Mouse (Mus musculus) left cerebral cortex, adult 18-20 months (tissue): Measurements from ENCODE around the gene Morc3. TPM values are rescaled to one million over a fixed set of nuclear protein-coding genes. Genes with fewer than 3 reads are reported as not detected.

Experiments
- DNase-seq, 2 experiments: peaks; one replicate each; pipeline ENCODE4 v3.0.0; 2021 to 2022; ENCODE audit warnings: low spot score in 2 of 2, mixed read lengths in 1 of 2
- total RNA-seq, 2 experiments: library from RNA; stranded (reverse); gene quantifications; 2 replicates each; pipeline ENCODE4 v1.2.3; 2021

Morc3 gene
- total RNA-seq, 2 experiments from 2014 or later: 32.9 to 38.7 TPM

DNA sequence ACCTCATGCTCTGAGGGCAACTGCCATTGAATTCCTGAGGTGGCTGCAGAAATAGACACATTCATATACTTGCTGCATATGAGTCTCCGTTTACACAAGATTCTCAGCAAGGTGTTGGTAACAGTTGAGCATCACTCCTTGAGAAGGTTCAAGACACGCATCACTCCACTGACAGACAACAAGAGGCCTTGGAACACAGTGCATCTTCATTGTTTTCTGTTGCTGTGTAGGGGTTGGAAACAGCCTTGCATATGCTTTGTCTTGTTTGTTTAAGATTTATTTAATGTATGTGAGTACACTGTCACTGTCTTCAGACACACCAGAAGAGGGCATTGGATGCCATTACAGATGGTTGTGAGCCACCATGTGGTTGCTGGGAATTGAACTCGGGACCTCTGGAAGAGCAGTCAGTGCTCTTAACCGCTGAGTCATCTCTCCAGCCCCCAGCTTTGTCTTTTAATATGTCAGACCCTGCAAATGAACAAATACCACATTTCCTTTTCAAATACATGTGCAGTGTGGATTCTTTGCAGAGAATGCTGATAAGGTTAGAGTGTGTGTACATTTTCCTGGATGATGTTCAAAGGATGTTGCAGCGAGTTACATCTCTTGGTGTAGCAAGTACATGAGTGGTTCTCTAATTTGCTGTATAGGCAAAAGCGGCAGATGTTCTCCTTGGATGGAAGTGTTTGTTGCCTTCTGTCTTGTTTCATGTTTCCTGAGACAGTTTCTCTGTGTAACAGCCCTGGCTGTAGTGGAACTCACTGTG, 45.9 kb downstream of the Morc3 start:
- DNase-seq: no peak

- peak; percentile 91 to 92 for DNase-seq
Observed at GRCm38 (mm10) chr16:93883423-93884085, 51.6 kb downstream of the Morc3 start, which contains the start of gene Chaf1b. Gene Chaf1b (plus strand): TSS chr16:93883901.

GRCm38 (mm10) chr16:93884086-93884721, 52.3 kb downstream of the Morc3 start:
- no peak for DNase-seq

- DNase-seq: no peak
Observed at GRCm38 (mm10) chr16:93884722-93885113, 52.8 kb downstream of the Morc3 start.

GRCm38 (mm10) chr16:93888481-93888880, 56.6 kb downstream of the Morc3 start:
- DNase-seq: no peak

DNA sequence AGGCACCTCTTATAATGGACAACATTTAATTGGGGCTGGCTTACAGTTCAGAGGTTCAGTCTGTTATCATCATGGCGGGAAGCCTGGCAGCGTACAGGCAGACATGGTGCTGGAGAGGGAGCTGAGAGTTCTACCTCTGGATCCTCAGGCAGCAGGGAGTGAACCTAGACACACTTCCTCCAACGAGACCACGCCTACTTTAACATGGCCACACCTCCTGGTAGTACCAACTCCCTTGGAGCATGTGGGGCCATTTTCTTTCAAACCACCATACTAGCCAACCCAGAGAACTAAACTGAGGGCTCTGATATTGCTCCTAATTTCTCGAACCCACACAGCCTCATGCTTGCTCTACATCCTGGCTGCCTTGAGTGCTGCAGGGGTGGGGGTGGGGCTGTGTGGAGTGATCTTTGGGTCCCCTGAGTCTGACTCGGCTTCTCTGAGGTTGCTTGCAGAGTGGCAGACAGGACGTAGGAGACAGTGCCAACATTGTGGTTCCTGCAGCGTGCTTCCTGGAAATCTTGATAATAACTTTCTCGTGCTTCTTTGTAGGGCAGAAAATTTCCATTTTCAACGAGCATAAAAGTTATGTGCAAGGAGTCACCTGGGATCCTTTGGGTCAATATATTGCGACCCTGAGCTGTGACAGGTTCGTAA, 59.2 kb downstream of the Morc3 start:
- no peak for DNase-seq

DNA sequence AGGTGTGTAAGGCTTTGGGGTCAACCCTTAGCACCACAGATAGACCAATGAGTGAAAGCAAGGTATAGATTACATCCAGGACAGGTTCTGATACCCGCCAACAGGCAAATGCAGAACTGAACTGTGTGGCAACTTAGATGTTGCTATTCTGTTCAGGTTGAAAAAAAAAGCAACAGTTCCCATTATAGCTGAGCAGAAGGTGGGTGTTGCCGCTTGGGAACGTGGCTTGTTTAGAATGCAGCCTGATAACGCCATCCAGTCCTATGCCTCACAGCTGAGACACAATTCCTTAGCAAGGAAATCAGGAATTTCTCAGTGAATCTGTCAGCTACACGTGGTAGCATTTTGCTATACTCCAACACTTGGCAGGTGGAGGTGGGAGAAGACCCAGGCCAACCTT, 61.4 kb downstream of the Morc3 start:
- peak in 1 of 2 experiments; percentile 23 for DNase-seq

DNA sequence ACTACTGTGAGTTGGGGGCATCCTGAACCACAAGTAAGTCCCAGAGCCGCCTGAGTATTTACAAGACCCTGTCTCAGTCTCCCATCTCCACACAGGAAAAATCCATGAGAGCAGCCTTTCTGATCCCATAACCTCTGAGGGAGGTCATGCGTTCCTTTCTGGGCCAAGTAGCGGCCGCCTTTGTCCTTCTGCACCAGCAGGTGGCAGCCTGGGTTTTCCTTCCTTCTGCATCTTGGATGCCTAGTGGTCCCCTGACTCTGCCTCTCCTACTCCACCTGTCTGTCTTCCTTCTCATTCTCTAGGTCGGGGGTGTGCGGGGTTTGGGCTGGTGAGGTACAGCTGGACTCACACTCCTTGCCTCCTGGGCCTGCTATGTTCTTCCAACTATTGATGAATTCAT, 71.1 kb downstream of the Morc3 start:
- no peak for DNase-seq

DNA sequence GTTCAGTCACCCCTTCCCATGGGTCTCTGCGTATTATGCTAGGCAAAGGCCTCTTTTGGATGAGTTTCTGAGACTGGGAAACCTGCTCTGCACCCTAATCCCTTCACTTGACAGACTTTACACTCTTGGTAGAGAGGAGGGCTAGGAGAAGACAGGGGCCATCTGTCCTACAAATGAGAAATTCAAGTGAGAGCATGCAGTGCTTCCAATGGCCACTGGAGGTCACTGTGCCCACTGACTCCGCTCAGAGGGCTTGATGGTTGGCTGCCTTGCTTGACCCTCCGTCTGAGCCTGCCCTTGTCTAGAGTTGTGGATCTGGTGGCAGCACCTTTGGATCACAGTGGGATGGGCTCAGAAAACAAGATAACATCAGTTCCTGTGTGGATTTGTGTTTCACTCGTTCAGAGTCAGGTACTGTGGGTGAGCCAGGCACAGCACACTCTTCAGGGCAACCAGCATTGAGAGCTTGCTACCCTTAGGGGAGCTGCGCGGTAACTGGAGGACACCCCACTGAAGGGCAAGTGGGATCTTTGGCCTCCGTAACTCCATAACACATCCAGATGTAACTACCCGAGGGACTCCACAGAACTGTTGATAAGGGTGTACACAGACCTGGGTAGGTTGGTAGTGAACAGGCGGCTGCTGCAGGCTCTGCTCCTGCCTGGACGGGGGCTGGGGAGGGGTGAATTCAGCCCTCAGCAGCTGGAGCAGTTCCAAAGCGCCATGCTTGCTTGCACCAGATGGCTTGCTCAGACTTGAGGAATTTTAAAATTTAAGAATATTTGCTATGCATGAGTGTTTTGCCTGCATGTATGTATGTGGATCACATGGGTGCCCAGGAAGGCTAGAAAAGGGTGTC, 74.5 kb downstream of the Morc3 start:
- peak; percentile 67 to 74 for DNase-seq

- DNase-seq: no peak
Observed at GRCm38 (mm10) chr16:93907761-93908160, 75.8 kb downstream of the Morc3 start.

DNA sequence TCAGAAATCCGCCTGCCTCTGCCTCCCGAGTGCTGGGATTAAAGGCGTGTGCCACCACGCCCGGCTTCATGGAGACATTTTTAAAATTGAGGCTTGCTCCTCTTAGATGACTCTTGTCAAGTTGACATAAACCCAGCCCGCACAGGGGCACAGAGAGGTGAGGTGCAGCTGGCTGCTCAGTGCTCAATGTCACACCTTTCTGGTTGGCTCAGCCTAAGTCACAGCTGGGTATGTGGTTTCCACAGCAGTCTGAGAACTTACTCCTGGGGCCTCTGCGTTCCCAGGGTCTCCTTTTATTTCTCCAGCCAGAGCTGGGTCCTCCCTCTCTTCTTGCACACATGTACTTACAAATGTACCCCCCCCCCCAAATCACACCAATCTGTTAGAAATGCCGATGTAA, 76.3 kb downstream of the Morc3 start:
- DNase-seq: no peak

DNA sequence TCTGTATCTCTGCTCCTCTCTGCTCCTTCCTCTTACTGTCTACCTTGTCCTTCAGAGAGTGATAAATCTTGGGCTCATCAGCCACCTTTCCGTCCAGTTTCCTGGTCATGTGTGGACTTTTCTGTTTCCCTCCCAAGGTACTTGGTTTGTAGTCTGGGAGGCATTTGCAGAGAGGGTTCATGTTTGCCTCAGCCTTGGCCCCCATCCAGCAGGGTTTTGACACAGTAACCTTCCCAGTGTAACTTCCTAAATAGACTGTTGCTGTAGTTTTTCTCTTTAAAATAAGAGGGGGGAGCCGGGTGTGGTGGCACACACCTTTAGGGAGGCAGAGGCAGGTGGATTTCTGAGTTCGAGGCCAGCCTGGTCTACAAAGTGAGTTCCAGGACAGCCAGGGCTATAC, 78.0 kb downstream of the Morc3 start:
- no peak for DNase-seq

DNA sequence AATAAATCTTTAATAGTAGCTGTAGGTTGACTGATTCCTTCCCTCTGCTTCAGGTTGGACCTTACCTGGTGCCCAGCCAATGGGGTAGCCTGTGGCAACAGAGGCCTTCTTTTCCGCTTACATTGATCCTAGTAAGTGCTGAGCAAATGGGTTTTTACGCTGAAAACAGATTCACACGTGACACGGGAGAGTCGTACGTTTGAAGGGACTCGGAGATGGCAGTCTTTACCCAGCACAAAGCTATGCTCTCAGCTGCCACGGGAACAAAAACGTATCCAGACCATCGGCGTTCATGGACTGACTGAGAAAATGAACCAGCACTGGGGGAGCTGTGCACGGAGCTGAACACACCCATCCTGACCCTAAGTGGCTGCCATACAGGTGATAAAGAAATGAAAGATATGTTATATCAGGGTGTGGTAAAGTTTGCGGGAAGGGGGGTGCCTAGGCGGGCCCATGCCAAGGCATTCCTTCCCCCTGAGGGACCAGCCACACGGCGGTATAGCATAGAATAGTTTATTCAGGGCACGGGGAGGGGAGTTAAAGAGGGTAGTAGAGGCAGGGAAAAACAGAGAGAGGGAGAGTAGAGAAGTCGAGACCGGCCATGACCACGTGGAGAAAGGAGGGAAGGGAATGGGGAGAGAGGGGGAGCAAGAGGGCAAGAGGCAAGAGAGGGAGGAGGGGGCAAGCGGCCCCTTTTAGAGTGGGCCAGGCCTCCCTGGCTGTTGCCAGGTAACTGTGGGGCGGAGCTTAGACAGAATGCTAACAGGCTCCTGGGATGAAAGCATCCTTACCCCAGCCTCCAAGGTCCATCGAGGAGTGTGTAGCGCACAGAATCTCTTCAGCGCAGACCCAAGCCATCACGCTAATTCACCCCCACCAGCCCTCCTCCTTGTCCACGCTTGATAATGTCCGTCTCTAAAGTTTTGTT, 79.1 kb downstream of the Morc3 start:
- no peak for DNase-seq

DNA sequence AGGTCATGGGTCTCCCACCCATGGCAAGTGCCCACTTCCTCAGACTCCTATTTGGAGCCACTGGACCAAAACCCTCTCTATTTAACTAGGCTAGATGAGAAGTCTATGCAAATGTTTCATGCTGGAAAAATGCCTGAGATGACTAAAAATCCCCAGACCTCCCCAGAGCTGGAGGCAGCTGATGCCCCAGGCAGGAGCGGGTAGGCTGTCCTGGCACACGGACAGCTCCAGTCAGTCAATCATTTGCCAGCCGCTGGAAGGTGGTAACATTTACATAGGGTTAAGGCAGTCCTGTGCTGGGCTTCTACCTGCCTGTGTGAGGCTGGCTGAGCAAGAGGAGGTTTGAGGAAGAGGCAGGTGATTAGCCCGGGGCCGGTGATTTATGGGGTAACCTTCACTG, 80.2 kb downstream of the Morc3 start:
- DNase-seq: peak in 1 of 2 experiments; percentile 23

DNA sequence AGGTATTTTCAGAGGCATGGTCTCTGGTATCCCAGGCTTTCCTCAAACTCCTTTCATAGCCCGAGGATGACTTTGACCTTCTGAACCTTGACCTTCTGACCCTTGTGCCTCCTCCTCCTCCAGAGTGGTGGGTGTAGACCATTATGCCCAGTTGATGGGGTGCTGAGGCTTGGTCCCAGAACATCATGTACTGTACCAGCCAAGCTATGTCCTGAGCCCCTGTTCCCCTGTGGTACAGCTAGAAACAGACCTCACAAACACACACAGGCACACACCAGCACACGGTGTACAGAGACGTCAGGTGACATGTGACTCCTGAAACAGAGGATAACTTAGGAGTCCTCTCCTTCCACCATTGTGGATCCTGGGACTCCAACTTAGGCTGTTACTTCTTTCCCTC, 80.9 kb downstream of the Morc3 start:
- DNase-seq: no peak

- DNase-seq: no peak
Observed at GRCm38 (mm10) chr16:93913881-93914576, 82.1 kb downstream of the Morc3 start.

- peak; percentile 17 to 34 for DNase-seq
Observed at GRCm38 (mm10) chr16:93915338-93915849, 83.5 kb downstream of the Morc3 start.
